Mouse (Mus musculus): ENCODE results near the gene Myrf. TPM values are rescaled to one million over a fixed set of nuclear protein-coding genes. Genes with fewer than 3 reads are reported as not detected.
A peak's percentile ranks its signal among the peaks of the same experiment; 100 is the strongest.

The Myrf gene
- polyA plus RNA-seq, 1 experiment: 2.3 TPM

DNA sequence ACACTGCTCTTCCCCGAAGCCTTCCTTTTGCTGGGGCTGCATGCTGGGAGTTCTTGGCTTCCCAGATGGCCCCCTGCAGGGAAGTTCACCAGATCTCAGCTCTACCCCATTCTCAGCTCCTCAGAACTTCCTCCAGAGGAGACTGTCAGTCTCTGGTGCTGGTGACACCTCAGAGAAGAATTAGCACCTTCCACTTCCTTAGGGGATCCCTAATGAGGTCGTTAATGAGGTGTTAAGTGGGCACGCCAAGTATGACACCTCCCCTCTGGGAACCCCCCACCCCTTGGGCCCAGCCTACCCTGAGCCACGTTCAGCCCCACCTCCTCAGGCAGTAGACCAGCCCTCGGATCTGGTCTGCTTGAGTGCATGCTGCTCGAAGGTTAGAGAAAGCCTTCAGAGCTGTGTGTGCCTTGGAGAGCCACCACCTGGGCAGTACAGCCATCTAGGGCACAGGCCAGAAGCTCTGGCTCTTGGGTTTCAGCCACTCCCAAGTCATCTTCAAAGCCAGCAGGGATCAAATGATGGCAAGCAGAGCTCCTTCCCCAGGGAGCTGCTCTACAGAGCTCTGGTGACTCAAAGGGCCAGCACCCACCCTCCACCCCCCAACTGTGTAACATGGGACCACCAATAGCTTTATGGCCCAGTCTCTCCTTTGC lies 38.2 kb upstream of the Myrf start:
- no peak for DNase-seq (ENCODE audit: low read depth in 1 of 2, low spot score in 2 of 2)
- no peak for TF ChIP-seq POLR2A (IDR thresholded peaks at IDR 0.05; ENCODE audit: low read depth, low read length)
- no peak for TF ChIP-seq CTCF (IDR thresholded peaks at IDR 0.05; ENCODE audit: extremely low read depth, insufficient read depth, insufficient read length, insufficient replicate concordance)
- 55% methylated on average over 6 of the region's 6 CpGs for WGBS
- Histone ChIP-seq H3K27me3 (ENCODE audit: control insufficient read depth, insufficient read depth, low read length) (no peaks in the 10 kb centered on the region), H3K27ac (ENCODE audit: insufficient read depth, low read length) (no peak overlapping the region), H3K4me3 (ENCODE audit: extremely low read depth, insufficient read depth, insufficient read length) (no peak overlapping the region), H3K36me3 (ENCODE audit: control insufficient read depth, insufficient read depth, low read length) (no peaks in the 10 kb centered on the region), H3K4me1 (ENCODE audit: control insufficient read depth, insufficient read depth, insufficient read length) (peaks cover 26% of the 10 kb centered on the region; the same call in 1 of the 2 replicates)

DNA sequence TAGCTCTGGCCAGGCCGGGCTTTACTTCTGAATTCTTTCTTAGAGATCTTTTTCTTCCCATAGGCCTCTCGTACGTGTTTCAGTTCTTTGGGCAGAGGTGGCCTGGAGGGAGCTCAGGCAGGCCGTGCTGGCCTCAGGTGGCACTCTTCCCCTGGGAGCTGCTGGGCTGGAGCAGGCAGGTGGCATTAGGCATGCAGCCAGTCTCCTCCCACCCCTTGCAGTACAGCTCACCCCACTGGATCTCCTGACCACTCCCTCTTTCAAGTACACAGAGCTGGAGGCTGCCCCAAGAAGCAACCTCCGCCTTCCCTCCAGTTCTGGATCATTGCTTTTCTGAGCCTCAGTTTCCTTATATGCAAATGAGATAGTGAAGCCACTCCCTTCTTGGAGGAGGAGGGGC lies 37.2 kb upstream of the Myrf start:
- Histone ChIP-seq H3K4me3 (ENCODE audit: extremely low read depth, insufficient read depth, insufficient read length) (no peak overlapping the region), H3K4me1 (ENCODE audit: control insufficient read depth, insufficient read depth, insufficient read length) (peaks cover 29% of the 10 kb centered on the region; the same call in 1 of the 2 replicates), H3K27ac (ENCODE audit: insufficient read depth, low read length) (peak overlapping the region; percentile 47), H3K27me3 (ENCODE audit: control insufficient read depth, insufficient read depth, low read length) (no peaks in the 10 kb centered on the region), H3K36me3 (ENCODE audit: control insufficient read depth, insufficient read depth, low read length) (no peaks in the 10 kb centered on the region)
- no peak for TF ChIP-seq POLR2A (IDR thresholded peaks at IDR 0.05; ENCODE audit: low read depth, low read length)
- no peak for TF ChIP-seq CTCF (IDR thresholded peaks at IDR 0.05; ENCODE audit: extremely low read depth, insufficient read depth, insufficient read length, insufficient replicate concordance)
- DNase-seq (ENCODE audit: low read depth in 1 of 2, low spot score in 2 of 2): no peak
- 52% methylated on average over 5 of the region's 5 CpGs for WGBS

DNA sequence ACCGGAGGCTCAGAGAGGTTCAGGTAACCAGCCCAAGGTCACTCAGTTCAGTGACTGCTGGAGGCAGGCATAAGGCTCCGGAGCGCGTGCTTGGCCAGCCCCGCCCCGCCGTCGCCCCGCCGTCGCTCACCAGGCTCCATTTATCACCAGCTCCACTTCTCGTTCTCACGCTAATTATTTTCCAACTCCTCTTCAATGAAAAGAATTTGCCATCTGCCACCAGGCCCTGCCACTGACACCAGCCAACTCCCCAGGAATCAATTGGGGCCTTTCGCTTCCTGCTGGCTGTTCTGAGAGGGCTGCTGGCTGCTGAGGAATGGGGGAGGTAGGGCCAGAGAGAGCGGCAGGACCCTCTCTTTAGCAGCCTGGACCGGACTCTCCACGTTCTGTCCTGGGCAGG lies 36.8 kb upstream of the Myrf start:
- DNase-seq (ENCODE audit: low read depth in 1 of 2, low spot score in 2 of 2): no peak
- Histone ChIP-seq H3K4me3 (ENCODE audit: extremely low read depth, insufficient read depth, insufficient read length) (no peak overlapping the region), H3K4me1 (ENCODE audit: control insufficient read depth, insufficient read depth, insufficient read length) (peaks cover 32% of the 10 kb centered on the region; the same call in 1 of the 2 replicates), H3K27ac (ENCODE audit: insufficient read depth, low read length) (peak overlapping the region; percentile 47), H3K36me3 (ENCODE audit: control insufficient read depth, insufficient read depth, low read length) (no peaks in the 10 kb centered on the region), H3K27me3 (ENCODE audit: control insufficient read depth, insufficient read depth, low read length) (no peaks in the 10 kb centered on the region)
- WGBS: 25% methylated on average over 17 of the region's 17 CpGs
- TF ChIP-seq POLR2A (IDR thresholded peaks at IDR 0.05; ENCODE audit: low read depth, low read length) (no peak), CTCF (IDR thresholded peaks at IDR 0.05; ENCODE audit: extremely low read depth, insufficient read depth, insufficient read length, insufficient replicate concordance) (no peak)

DNA sequence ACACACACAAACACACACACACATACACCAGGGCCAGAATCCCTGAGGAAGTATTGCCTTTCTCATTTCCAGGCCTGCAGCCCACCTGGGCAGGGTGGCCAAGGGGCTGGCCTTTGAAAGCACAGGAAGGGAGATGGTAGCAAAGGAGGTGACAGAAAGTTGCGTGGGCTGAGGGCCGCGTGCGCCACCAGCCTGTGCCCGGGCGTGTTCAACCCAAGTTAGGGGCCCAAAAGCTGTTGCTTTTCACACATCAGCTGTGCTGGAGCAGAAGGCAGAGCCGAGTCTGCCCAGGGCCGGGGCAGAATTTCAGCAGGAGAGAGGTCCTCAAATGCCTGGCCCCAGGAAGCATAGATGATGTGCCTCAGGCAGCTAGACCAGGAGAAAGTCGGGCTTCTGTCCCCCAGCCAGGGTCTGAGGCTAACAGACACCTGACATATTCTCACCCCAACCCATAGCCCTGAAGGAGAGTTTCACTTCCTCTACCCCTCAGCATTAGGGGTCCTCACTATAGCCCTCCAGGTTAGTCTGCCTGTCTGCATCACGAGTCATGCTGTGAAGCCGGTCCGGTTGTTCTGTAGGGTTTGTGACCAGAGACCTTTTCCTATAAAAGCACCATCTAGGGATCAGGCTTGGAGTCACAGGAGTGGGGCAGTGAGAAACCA lies 36.1 kb upstream of the Myrf start:
- peaks cover 32% of the 10 kb centered on the region; the same call in 1 of the 2 replicates for H3K4me1 ChIP-seq (ENCODE audit: control insufficient read depth, insufficient read depth, insufficient read length)
- no peak for DNase-seq (ENCODE audit: low read depth in 1 of 2, low spot score in 2 of 2)
- peak overlapping the region; percentile 47; the same call in 1 of the 2 replicates for H3K27ac ChIP-seq (ENCODE audit: insufficient read depth, low read length)
- TF ChIP-seq CTCF (IDR thresholded peaks at IDR 0.05; ENCODE audit: extremely low read depth, insufficient read depth, insufficient read length, insufficient replicate concordance) (no peak), POLR2A (IDR thresholded peaks at IDR 0.05; ENCODE audit: low read depth, low read length) (no peak)
- H3K36me3 ChIP-seq (ENCODE audit: control insufficient read depth, insufficient read depth, low read length): no peaks in the 10 kb centered on the region
- WGBS: 59% methylated on average over 12 of the region's 12 CpGs
- H3K4me3 ChIP-seq (ENCODE audit: extremely low read depth, insufficient read depth, insufficient read length): no peak overlapping the region
- no peaks in the 10 kb centered on the region for H3K27me3 ChIP-seq (ENCODE audit: control insufficient read depth, insufficient read depth, low read length)

DNA sequence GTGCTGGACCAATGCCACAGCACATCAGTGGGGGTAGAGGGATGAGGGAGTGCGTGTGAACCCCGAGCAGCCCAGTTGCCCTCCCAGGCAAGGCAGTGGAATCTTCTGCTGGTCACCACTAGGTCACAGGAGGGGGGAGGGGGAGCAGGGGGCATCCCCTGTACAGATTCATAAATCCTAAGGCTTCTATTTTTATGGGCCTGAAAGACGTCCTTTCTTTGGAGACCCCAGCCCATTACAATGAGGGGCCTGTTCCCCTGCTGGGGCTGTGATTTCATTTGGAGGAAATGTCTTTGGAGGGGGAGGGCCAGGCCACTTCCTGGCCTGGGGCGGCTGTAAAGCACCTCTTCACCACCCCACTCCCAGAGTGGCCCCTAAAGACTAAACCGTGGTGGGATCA lies 33.5 kb upstream of the Myrf start:
- 63% methylated on average over 5 of the region's 5 CpGs for WGBS
- no peak overlapping the region for H3K27ac ChIP-seq (ENCODE audit: insufficient read depth, low read length)

DNA sequence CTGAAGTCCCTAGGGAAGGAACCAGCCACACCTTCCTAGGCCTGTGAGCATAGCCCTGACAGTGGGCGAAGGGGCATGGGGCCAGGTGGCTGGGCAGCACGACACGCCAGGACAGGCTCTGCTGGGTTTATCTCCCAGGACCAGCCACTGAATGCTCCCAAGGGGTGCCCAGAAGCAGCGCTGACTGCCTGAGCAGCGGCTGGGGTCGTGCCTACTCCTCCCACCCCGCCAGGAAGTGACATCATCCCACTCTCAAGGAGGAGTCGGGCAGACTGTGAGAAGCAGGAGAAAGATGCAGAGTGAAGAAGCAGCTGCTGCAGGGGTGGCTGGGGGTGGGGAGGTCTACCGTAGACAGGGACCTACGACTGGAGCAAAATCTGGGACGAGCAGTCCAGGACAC lies 32.2 kb upstream of the Myrf start:
- 15% methylated on average over 11 of the region's 11 CpGs for WGBS
- Histone ChIP-seq H3K36me3 (ENCODE audit: control insufficient read depth, insufficient read depth, low read length) (no peaks in the 10 kb centered on the region), H3K27ac (ENCODE audit: insufficient read depth, low read length) (no peak overlapping the region), H3K4me1 (ENCODE audit: control insufficient read depth, insufficient read depth, insufficient read length) (peaks cover 15% of the 10 kb centered on the region; the same call in 1 of the 2 replicates), H3K4me3 (ENCODE audit: extremely low read depth, insufficient read depth, insufficient read length) (no peak overlapping the region), H3K27me3 (ENCODE audit: control insufficient read depth, insufficient read depth, low read length) (no peaks in the 10 kb centered on the region)
- no peak for TF ChIP-seq CTCF (IDR thresholded peaks at IDR 0.05; ENCODE audit: extremely low read depth, insufficient read depth, insufficient read length, insufficient replicate concordance)
- TF ChIP-seq POLR2A (IDR thresholded peaks at IDR 0.05; ENCODE audit: low read depth, low read length): no peak
- no peak for DNase-seq (ENCODE audit: low read depth in 1 of 2, low spot score in 2 of 2)

More for the DNA sequence above, 33.5 kb upstream of the Myrf start:
- DNase-seq (ENCODE audit: low read depth in 1 of 2, low spot score in 2 of 2): no peak
- Histone ChIP-seq H3K36me3 (ENCODE audit: control insufficient read depth, insufficient read depth, low read length) (no peaks in the 10 kb centered on the region), H3K4me3 (ENCODE audit: extremely low read depth, insufficient read depth, insufficient read length) (no peak overlapping the region), H3K27me3 (ENCODE audit: control insufficient read depth, insufficient read depth, low read length) (no peaks in the 10 kb centered on the region), H3K4me1 (ENCODE audit: control insufficient read depth, insufficient read depth, insufficient read length) (peaks cover 28% of the 10 kb centered on the region; the same call in 1 of the 2 replicates)
- TF ChIP-seq CTCF (IDR thresholded peaks at IDR 0.05; ENCODE audit: extremely low read depth, insufficient read depth, insufficient read length, insufficient replicate concordance) (no peak), POLR2A (IDR thresholded peaks at IDR 0.05; ENCODE audit: low read depth, low read length) (no peak)

DNA sequence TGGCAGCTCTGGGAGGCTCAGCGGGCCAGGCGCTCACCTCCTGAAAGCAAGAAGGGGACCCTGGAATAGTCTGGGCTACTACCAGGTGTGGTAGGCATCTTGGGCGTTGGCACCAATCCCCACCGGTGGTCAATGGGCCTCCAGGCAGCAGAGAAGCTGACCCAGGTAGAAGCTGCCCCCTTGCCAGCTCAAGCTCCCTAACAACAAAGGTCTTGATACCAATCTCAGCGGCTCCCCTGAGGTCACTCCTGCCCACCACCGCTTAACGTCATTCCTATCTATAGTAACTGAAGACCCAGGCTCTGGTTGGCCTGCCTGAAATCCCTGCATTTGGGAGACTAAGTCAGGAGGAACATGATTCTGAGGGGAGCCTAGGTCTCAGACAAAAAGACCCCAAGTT lies 31.0 kb upstream of the Myrf start:
- peaks cover 13% of the 10 kb centered on the region; the same call in 1 of the 2 replicates for H3K4me1 ChIP-seq (ENCODE audit: control insufficient read depth, insufficient read depth, insufficient read length)
- no peak for DNase-seq (ENCODE audit: low read depth in 1 of 2, low spot score in 2 of 2)
- H3K27ac ChIP-seq (ENCODE audit: insufficient read depth, low read length): no peak overlapping the region
- TF ChIP-seq CTCF (IDR thresholded peaks at IDR 0.05; ENCODE audit: extremely low read depth, insufficient read depth, insufficient read length, insufficient replicate concordance) (no peak), POLR2A (IDR thresholded peaks at IDR 0.05; ENCODE audit: low read depth, low read length) (no peak)
- no peaks in the 10 kb centered on the region for H3K27me3 ChIP-seq (ENCODE audit: control insufficient read depth, insufficient read depth, low read length)
- H3K4me3 ChIP-seq (ENCODE audit: extremely low read depth, insufficient read depth, insufficient read length): no peak overlapping the region
- no peaks in the 10 kb centered on the region for H3K36me3 ChIP-seq (ENCODE audit: control insufficient read depth, insufficient read depth, low read length)
- WGBS: 89% methylated on average over 7 of the region's 7 CpGs
